Mouse (Mus musculus) myocyte (in vitro differentiated cells): ENCODE measurements around the gene Unc79. TPM values are rescaled to one million over a fixed set of nuclear protein-coding genes. Genes with fewer than 3 reads are reported as not detected.

Source experiments
- H3K27me3 ChIP-seq: one replicate; pipeline ENCODE4 v1.6.1; 2011; ENCODE audit not compliant: control insufficient read depth, insufficient read depth, insufficient read length
- H3K36me3 ChIP-seq: one replicate; pipeline ENCODE4 v1.6.1; 2011; ENCODE audit not compliant: control insufficient read depth, insufficient read depth
- H3K4me2 ChIP-seq: one replicate; pipeline ENCODE4 v1.6.1; 2011; ENCODE audit warnings: low read depth, control low read depth
- H3K4me3 ChIP-seq: one replicate; pipeline ENCODE4 v1.5.1; 2011; ENCODE audit warnings: mild to moderate bottlenecking, control low read depth, moderate library complexity
- H3K79me2 ChIP-seq: one replicate; pipeline ENCODE4 v1.6.1; 2011; ENCODE audit not compliant: control insufficient read depth, insufficient read depth
- H3ac ChIP-seq: one replicate; pipeline ENCODE4 v1.6.1; 2011; ENCODE audit not compliant: control insufficient read depth, insufficient read length
- CEBPB ChIP-seq: IDR thresholded peaks from 2 replicates; pipeline ENCODE4 v1.6.1; 2011; ENCODE audit warnings: mild to moderate bottlenecking, moderate library complexity; ENCODE audit not compliant: poor library complexity, insufficient read depth, severe bottlenecking
- E2F4 ChIP-seq: IDR thresholded peaks from one replicate; pipeline ENCODE4 v1.6.1; 2011; ENCODE audit warnings: mild to moderate bottlenecking, control low read depth, moderate library complexity; ENCODE audit not compliant: insufficient read depth
- MAX ChIP-seq: IDR thresholded peaks from one replicate; pipeline ENCODE4 v1.6.1; 2011; ENCODE audit warnings: low read depth, mild to moderate bottlenecking, control low read depth
- MYOD1 ChIP-seq, 3 experiments: IDR thresholded peaks; one replicate each; pipeline ENCODE4 v1.6.1; 2011; ENCODE audit warnings: control low read depth in 2 of 3, low read depth in 2 of 3, mild to moderate bottlenecking in 2 of 3, moderate library complexity in 1 of 3; ENCODE audit not compliant: insufficient read length in 2 of 3, control insufficient read depth in 1 of 3
- MYOG ChIP-seq, 3 experiments: IDR thresholded peaks; one replicate each; pipeline ENCODE4 v1.6.1; 2011; ENCODE audit warnings: control low read depth in 2 of 3, low read depth in 2 of 3, mild to moderate bottlenecking in 2 of 3; ENCODE audit not compliant: insufficient read length in 2 of 3, control insufficient read depth in 1 of 3, insufficient read depth in 1 of 3
- POLR2A ChIP-seq: IDR thresholded peaks from one replicate; pipeline ENCODE4 v1.6.1; 2011; ENCODE audit warnings: low read depth, mild to moderate bottlenecking, control low read depth, moderate library complexity; ENCODE audit not compliant: insufficient read length
- POLR2AphosphoS2 ChIP-seq: IDR thresholded peaks from one replicate; pipeline ENCODE4 v1.6.1; 2011; ENCODE audit warnings: low read depth, control low read depth; ENCODE audit not compliant: insufficient read length
- REST ChIP-seq: IDR thresholded peaks from one replicate; pipeline ENCODE4 v1.6.1; 2011; ENCODE audit warnings: mild to moderate bottlenecking, control low read depth, moderate library complexity; ENCODE audit not compliant: insufficient read depth, insufficient read length
- SRF ChIP-seq: IDR thresholded peaks from one replicate; pipeline ENCODE4 v1.6.1; 2011; ENCODE audit warnings: low read depth; ENCODE audit not compliant: control insufficient read depth, insufficient read length
- TCF12 ChIP-seq: IDR thresholded peaks from one replicate; pipeline ENCODE4 v1.6.1; 2011; ENCODE audit warnings: mild to moderate bottlenecking, control low read depth; ENCODE audit not compliant: poor library complexity, insufficient read depth, severe bottlenecking
- TCF3 ChIP-seq: IDR thresholded peaks from one replicate; pipeline ENCODE4 v1.6.1; 2011; ENCODE audit warnings: low read depth, control low read depth; ENCODE audit not compliant: insufficient read length
- USF1 ChIP-seq: IDR thresholded peaks from one replicate; pipeline ENCODE4 v1.6.1; 2011; ENCODE audit warnings: low read depth, mild to moderate bottlenecking, control low read depth, moderate library complexity
- polyA plus RNA-seq: library from polyadenylated mRNA; unstranded; fragments of >200 nt; fragmentation: generic; extraction: Trizol; gene quantifications from one replicate; pipeline ENCODE4 v1.2.1, GENCODE M21; 2012; ENCODE audit warnings: missing spikeins

Gene Unc79
- polyA plus RNA-seq, 1 experiment, result not detected

DNA sequence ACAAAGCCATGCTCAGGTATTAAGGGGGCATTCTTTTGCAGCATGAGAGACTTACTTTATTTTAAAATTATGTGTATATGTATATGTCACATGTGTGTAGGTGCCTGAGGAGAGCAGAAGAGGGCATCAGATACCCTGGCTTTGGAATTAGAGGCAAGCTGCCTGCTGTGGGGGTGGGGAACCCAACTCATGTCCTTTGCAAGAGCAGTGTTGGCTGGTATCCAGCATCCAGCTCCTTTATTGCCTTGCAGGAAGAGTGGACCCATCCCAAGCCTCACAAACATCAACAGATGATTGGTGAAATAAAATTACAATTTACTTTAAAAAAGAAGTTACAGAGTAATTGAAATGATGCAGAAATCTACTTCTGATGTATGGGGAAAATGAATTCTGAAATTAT is 36.7 kb downstream of the Unc79 start:
- Histone ChIP-seq H3K4me2 (no peak overlapping the region), H3K4me3 (no peak overlapping the region), H3K79me2 (no peaks in the 10 kb centered on the region), H3ac (no peak overlapping the region), H3K36me3 (no peaks in the 10 kb centered on the region), H3K27me3 (no peaks in the 10 kb centered on the region)
- TF ChIP-seq MYOD1 (IDR thresholded peaks at IDR 0.05; ENCODE audit: control insufficient read depth in 1 of 3, insufficient read length in 2 of 3, low read depth in 2 of 3), result no peak
- no peak for TF ChIP-seq E2F4
- no peak for TF ChIP-seq POLR2AphosphoS2
- TF ChIP-seq SRF, result no peak
- TF ChIP-seq MYOG (IDR thresholded peaks at IDR 0.05; ENCODE audit: control insufficient read depth in 1 of 3, insufficient read depth in 1 of 3, insufficient read length in 2 of 3, low read depth in 2 of 3), result no peak
- TF ChIP-seq MAX, result no peak
- TF ChIP-seq CEBPB, result no peak
- no peak for TF ChIP-seq REST
- no peak for TF ChIP-seq TCF3
- no peak for TF ChIP-seq USF1
- no peak for TF ChIP-seq TCF12
- TF ChIP-seq POLR2A, result no peak

DNA sequence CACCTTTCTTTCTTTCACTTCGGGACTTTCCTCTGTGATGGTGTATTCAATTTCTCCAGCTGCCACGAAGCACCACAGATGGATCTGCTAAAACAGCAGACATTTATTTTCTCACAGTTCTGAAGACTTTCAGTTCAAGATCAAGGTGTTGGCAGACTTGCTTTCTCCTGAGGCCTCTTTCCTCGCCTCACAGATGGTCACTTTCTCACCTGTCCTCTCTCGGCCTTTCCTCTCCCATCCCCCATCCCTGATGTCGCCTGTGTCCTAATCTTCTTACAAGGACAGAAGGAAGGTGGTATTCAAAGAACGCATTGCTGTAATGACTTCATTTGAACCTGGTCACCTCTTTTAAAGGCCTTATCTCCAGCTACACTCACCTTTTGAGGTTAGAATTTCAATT is 39.1 kb downstream of the Unc79 start:
- H3K27me3 ChIP-seq, result no peaks in the 10 kb centered on the region
- H3K4me2 ChIP-seq, result no peak overlapping the region
- H3K79me2 ChIP-seq, result no peaks in the 10 kb centered on the region
- no peaks in the 10 kb centered on the region for H3K36me3 ChIP-seq
- H3K4me3 ChIP-seq, result no peak overlapping the region
- no peak overlapping the region for H3ac ChIP-seq
- TF ChIP-seq SRF, result no peak
- no peak for TF ChIP-seq CEBPB
- TF ChIP-seq POLR2AphosphoS2, result no peak
- TF ChIP-seq POLR2A, result no peak
- TF ChIP-seq TCF12, result no peak
- TF ChIP-seq MAX, result no peak
- TF ChIP-seq REST, result no peak
- TF ChIP-seq USF1, result no peak
- no peak for TF ChIP-seq TCF3
- no peak for TF ChIP-seq E2F4
- TF ChIP-seq MYOD1 (IDR thresholded peaks at IDR 0.05; ENCODE audit: control insufficient read depth in 1 of 3, insufficient read length in 2 of 3, low read depth in 2 of 3), result no peak
- no peak for TF ChIP-seq MYOG (IDR thresholded peaks at IDR 0.05; ENCODE audit: control insufficient read depth in 1 of 3, insufficient read depth in 1 of 3, insufficient read length in 2 of 3, low read depth in 2 of 3)

DNA sequence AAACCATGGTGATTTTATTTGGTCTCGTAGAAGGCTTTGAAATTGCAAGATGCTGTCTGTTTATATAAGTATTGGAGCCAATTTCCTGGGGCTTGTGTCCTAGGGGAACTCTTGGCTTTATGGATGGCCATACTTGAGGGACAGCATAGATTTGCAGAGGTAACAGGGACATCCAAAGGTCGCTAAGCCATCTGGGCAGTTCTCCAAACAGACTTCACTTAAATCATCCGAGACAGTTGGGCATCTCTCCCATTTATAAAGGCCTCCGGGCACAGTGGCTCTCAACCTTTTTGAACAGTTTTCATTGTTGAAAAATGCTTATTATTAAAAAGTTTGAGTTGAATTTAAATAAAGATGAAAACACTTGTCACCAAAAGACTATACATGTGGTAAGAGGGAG is 59.8 kb downstream of the Unc79 start:
- Histone ChIP-seq H3K4me3 (no peak overlapping the region), H3ac (no peak overlapping the region), H3K36me3 (no peaks in the 10 kb centered on the region), H3K4me2 (no peak overlapping the region), H3K79me2 (no peaks in the 10 kb centered on the region), H3K27me3 (no peaks in the 10 kb centered on the region)
- no peak for TF ChIP-seq POLR2A
- no peak for TF ChIP-seq MAX

DNA sequence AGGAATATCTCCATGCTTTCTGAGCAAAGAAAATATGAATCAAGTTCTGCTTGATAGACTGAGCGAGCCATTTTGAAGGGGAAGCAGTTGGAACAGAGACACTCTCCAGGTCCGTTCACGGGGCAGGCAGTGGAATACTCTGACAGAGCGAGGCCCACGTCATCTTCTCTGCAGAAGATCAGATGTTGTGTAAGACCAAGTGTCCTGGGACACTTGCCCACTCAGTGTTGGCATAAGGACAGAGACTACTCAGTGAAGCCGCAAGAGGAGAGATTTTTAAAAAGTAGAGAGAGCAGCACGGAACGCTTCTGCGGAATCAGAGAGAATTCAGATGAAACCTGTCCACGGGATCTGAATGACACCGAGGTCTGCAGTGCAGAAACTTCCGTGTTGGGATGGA is 69.5 kb downstream of the Unc79 start:
- H3K4me2 ChIP-seq, result no peak overlapping the region
- H3ac ChIP-seq, result no peak overlapping the region
- H3K27me3 ChIP-seq, result no peaks in the 10 kb centered on the region
- no peaks in the 10 kb centered on the region for H3K36me3 ChIP-seq
- no peak overlapping the region for H3K4me3 ChIP-seq
- no peaks in the 10 kb centered on the region for H3K79me2 ChIP-seq
- TF ChIP-seq USF1 (no peak), POLR2AphosphoS2 (no peak), TCF12 (no peak), TCF3 (no peak), POLR2A (no peak), MYOD1 (IDR thresholded peaks at IDR 0.05; ENCODE audit: control insufficient read depth in 1 of 3, insufficient read length in 2 of 3, low read depth in 2 of 3) (no peak), MYOG (IDR thresholded peaks at IDR 0.05; ENCODE audit: control insufficient read depth in 1 of 3, insufficient read depth in 1 of 3, insufficient read length in 2 of 3, low read depth in 2 of 3) (no peak), MAX (no peak), REST (no peak), E2F4 (no peak), SRF (no peak)

DNA sequence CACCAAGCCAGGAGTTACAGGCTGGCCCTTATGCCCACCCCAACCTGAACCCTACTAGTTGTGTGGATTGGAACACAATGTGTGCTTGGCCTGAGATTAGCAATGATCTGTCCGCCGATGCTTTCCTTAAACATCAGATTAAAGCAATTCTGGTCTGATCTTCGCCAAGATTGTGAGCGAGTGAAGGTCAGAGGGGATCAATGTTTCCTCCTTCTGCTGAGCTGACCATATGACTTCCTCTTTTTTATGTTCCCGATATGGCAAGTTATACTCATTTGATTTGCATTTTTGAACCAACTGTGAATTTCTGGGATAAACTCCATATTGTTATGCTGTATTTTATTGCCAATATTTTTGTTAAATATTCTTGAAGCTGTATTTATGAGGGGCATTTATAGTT is 88.0 kb downstream of the Unc79 start:
- Histone ChIP-seq H3ac (no peak overlapping the region), H3K36me3 (no peaks in the 10 kb centered on the region), H3K27me3 (no peaks in the 10 kb centered on the region), H3K79me2 (no peaks in the 10 kb centered on the region), H3K4me3 (no peak overlapping the region), H3K4me2 (no peak overlapping the region)
- TF ChIP-seq POLR2A, result no peak
- TF ChIP-seq CEBPB, result no peak
- TF ChIP-seq REST, result no peak
- TF ChIP-seq POLR2AphosphoS2, result no peak
- no peak for TF ChIP-seq E2F4
- no peak for TF ChIP-seq MYOD1 (IDR thresholded peaks at IDR 0.05; ENCODE audit: control insufficient read depth in 1 of 3, insufficient read length in 2 of 3, low read depth in 2 of 3)
- TF ChIP-seq TCF3, result no peak
- no peak for TF ChIP-seq TCF12
- no peak for TF ChIP-seq MAX
